Mouse (Mus musculus) midbrain, postnatal 0 days (tissue): ENCODE results near the gene Hoxa13. TPM values are rescaled to one million over a fixed set of nuclear protein-coding genes. Genes with fewer than 3 reads are reported as not detected.

Experiments
- ATAC-seq: fragments of 200-750 bp; cut with Nextera tagmentation; 2 replicates; pipeline ENCODE4 v1.8.0; 2017; ENCODE audit warnings: moderate number of reproducible peaks, mild to moderate bottlenecking, moderate TSS enrichment, moderate library complexity; ENCODE audit not compliant: low FRiP score
- DNase-seq: peaks from one replicate; pipeline ENCODE4 v3.0.0-alpha.2; 2015; ENCODE audit warnings: low spot score
- H3K27ac ChIP-seq: fragments of 300-500 bp; sonication (generic); 2 replicates; pipeline ENCODE4 v1.5.1; 2014; ENCODE audit warnings: low read depth, mild to moderate bottlenecking, low read length, mixed read lengths
- H3K27me3 ChIP-seq: fragments of 300-500 bp; sonication (generic); 2 replicates; pipeline ENCODE4 v1.6.1; 2014; ENCODE audit warnings: low read length, control low read depth, mixed read lengths; ENCODE audit not compliant: insufficient read depth
- H3K36me3 ChIP-seq: fragments of 300-500 bp; sonication (generic); 2 replicates; pipeline ENCODE4 v1.6.1; 2014; ENCODE audit warnings: low read length, control low read depth, mixed read lengths; ENCODE audit not compliant: insufficient read depth
- H3K4me1 ChIP-seq: fragments of 300-500 bp; sonication (generic); 2 replicates; pipeline ENCODE4 v1.6.1; 2014; ENCODE audit warnings: mild to moderate bottlenecking, control low read depth, antibody characterized with exemption, low read length, mixed read lengths; ENCODE audit not compliant: insufficient read depth
- H3K4me2 ChIP-seq: fragments of 300-500 bp; sonication (generic); 2 replicates; pipeline ENCODE4 v1.6.1; 2014; ENCODE audit warnings: low read depth, mild to moderate bottlenecking, low read length, mixed read lengths; ENCODE audit not compliant: poor library complexity, severe bottlenecking
- H3K4me3 ChIP-seq: fragments of 300-500 bp; sonication (generic); 2 replicates; pipeline ENCODE4 v1.5.1; 2014; ENCODE audit warnings: low read depth, mild to moderate bottlenecking, low read length, moderate library complexity
- H3K9ac ChIP-seq: fragments of 300-500 bp; sonication (generic); replicated peaks from 2 replicates; pipeline ENCODE4 v1.6.1; 2014; ENCODE audit warnings: mild to moderate bottlenecking, low read length, moderate library complexity, mixed read lengths; ENCODE audit not compliant: poor library complexity, severe bottlenecking
- H3K9me3 ChIP-seq: fragments of 300-500 bp; sonication (generic); 2 replicates; pipeline ENCODE4 v1.6.1; 2016; ENCODE audit warnings: low read length, control low read depth
- CTCF ChIP-seq: IDR thresholded peaks from 2 replicates; pipeline ENCODE4 v1.5.1; 2016; ENCODE audit warnings: antibody characterized with exemption, mild to moderate bottlenecking
- WGBS: fragments of 180-500 bp; shearing (Covaris S2); extraction: QIAGEN DNeasy Blood & Tissue Kit; methylation state at CpG from one replicate; pipeline ENCODE4 v1.1.7; 2014; 5-methylcytosine and 5-hydroxymethylcytosine counted together
- polyA plus RNA-seq: library from polyadenylated mRNA; unstranded; fragments of >200 nt; fragmentation: Nextera tagmentation; extraction: Ambion mirVana; gene quantifications from 2 replicates; pipeline ENCODE4 v1.2.1, GENCODE M21; 2015
- total RNA-seq: library from RNA; depleted of rRNA; stranded (reverse); fragments of >200 nt; gene quantifications from 2 replicates; pipeline ENCODE4 v1.2.3, GENCODE M21; 2014

Gene Hoxa13
- total and polyA plus RNA-seq, 2 experiments from 2014 or later: not detected

- no peaks in the 10 kb centered on the region for H3K4me1 ChIP-seq
- ATAC-seq: no peak
- DNase-seq: no peak
- no peak overlapping the region for H3K27ac ChIP-seq
- no peak overlapping the region for H3K4me2 ChIP-seq
- under 1% methylated on average over 24 of the region's 24 CpGs for WGBS
- H3K36me3 ChIP-seq: no peaks in the 10 kb centered on the region
- no peak for TF ChIP-seq CTCF
- H3K4me3 ChIP-seq: no peak overlapping the region
- H3K9me3 ChIP-seq: no peaks in the 10 kb centered on the region
- no peak overlapping the region for H3K9ac ChIP-seq
- H3K27me3 ChIP-seq: peaks cover 86% of the 10 kb centered on the region
Observed at GRCm38 (mm10) chr6:52262463-52263320, 2.0 kb upstream of the Hoxa13 start.

GRCm38 (mm10) chr6:52261751-52262462, 1.2 kb upstream of the Hoxa13 start:
- Histone ChIP-seq H3K9ac (no peak overlapping the region), H3K27ac (no peak overlapping the region), H3K27me3 (peaks cover 82% of the 10 kb centered on the region), H3K36me3 (no peaks in the 10 kb centered on the region), H3K9me3 (no peaks in the 10 kb centered on the region), H3K4me3 (no peak overlapping the region), H3K4me1 (no peaks in the 10 kb centered on the region), H3K4me2 (no peak overlapping the region)
- DNase-seq (no peak), ATAC-seq (no peak)
- WGBS: 3% methylated on average over 9 of the region's 9 CpGs
- TF ChIP-seq CTCF: no peak

- no peak; the same call in 1 of the 2 replicates for ATAC-seq
Observed at GRCm38 (mm10) chr6:52259811-52260261, 844 bp downstream of the Hoxa13 start.

GRCm38 (mm10) chr6:52259081-52259790, 1.4 kb downstream of the Hoxa13 start:
- 1% methylated on average over 24 of the region's 25 CpGs for WGBS
- no peaks in the 10 kb centered on the region for H3K36me3 ChIP-seq
- H3K4me3 ChIP-seq: no peak overlapping the region
- no peak overlapping the region for H3K27ac ChIP-seq
- no peaks in the 10 kb centered on the region for H3K4me1 ChIP-seq
- no peak overlapping the region for H3K9ac ChIP-seq
- DNase-seq: no peak
- no peak for ATAC-seq
- peaks cover 72% of the 10 kb centered on the region for H3K27me3 ChIP-seq
- H3K4me2 ChIP-seq: no peak overlapping the region
- TF ChIP-seq CTCF: no peak
- no peaks in the 10 kb centered on the region for H3K9me3 ChIP-seq

More at GRCm38 (mm10) chr6:52259811-52260261, 844 bp downstream of the Hoxa13 start:
- Histone ChIP-seq H3K4me2 (peak overlapping the region; percentile 35; the same call in 1 of the 2 replicates), H3K4me3 (peak overlapping the region; percentile 15; the same call in 1 of the 2 replicates), H3K9ac (no peak overlapping the region), H3K27ac (no peak overlapping the region), H3K4me1 (no peaks in the 10 kb centered on the region), H3K27me3 (peaks cover 77% of the 10 kb centered on the region), H3K36me3 (no peaks in the 10 kb centered on the region), H3K9me3 (no peaks in the 10 kb centered on the region)
- no peak for TF ChIP-seq CTCF
- DNase-seq: no peak
- WGBS: 0% methylated on average over 17 of the region's 39 CpGs

- no peak for ATAC-seq
- H3K27me3 ChIP-seq: peaks cover 71% of the 10 kb centered on the region
Observed at GRCm38 (mm10) chr6:52256956-52257355, 3.7 kb downstream of the Hoxa13 start.

More at GRCm38 (mm10) chr6:52256956-52257355, 3.7 kb downstream of the Hoxa13 start:
- TF ChIP-seq CTCF: peak; percentile 84
- no peak overlapping the region for H3K9ac ChIP-seq
- no peak overlapping the region for H3K4me2 ChIP-seq
- no peak overlapping the region for H3K27ac ChIP-seq
- H3K9me3 ChIP-seq: no peaks in the 10 kb centered on the region
- H3K36me3 ChIP-seq: no peaks in the 10 kb centered on the region
- H3K4me1 ChIP-seq: no peaks in the 10 kb centered on the region
- DNase-seq: peak; percentile 81
- H3K4me3 ChIP-seq: no peak overlapping the region
- WGBS: 0% methylated on average over 6 of the region's 6 CpGs
